Comparison of ENCODE assay signal across 8 mouse cellular contexts in the genomic region with DNA sequence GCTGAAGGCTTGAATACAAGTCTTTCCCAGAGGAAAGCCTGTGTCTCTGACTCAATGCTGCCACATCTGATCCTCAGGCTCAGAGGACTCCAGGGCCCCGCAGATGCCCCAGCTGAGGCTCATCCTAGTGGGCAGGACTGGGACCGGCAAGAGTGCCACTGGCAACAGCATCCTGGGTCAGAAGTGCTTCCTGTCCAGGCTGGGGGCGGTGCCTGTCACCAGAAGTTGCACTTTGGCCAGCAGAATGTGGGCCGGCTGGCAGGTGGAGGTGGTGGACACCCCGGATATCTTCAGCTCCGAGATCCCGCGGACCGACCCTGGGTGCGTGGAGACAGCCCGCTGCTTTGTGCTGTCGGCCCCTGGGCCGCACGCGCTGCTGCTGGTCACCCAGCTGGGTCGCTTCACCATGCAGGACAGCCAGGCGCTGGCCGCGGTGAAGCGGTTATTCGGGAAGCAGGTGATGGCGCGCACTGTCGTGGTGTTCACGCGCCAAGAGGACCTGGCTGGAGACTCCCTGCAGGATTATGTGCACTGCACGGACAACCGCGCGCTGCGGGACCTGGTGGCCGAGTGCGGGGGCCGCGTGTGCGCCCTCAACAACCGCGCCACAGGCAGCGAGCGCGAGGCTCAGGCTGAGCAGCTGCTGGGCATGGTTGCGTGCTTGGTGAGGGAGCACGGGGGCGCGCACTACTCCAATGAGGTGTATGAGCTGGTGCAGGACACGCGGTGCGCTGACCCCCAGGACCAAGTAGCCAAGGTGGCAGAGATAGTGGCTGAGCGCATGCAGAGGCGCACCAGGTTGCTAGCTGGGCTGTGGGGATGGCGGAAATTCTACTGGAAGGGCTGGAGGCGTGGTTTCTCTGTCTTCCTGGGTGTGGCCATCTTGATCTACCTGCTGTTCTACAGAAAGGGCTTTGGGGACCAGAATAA. TPM values are rescaled to one million over a fixed set of nuclear protein-coding genes. Genes with fewer than 3 reads are reported as not detected.
DNase-seq lines count a peak whose midpoint lies in the region; ATAC-seq and TF ChIP-seq lines count a peak whose summit lies in the region.

No protein-coding gene starts in this region.

- DNase-seq in lung, embryonic 14.5 days: peak; percentile 21
- no peak for DNase-seq in lung, adult 2 months
- peak; percentile 22 for DNase-seq in embryo, embryonic 10.5 days (ENCODE audit: low spot score)
- DNase-seq in neural tube, embryonic 11.5 days (ENCODE audit: low spot score): peak; percentile 23

- no peak for ATAC-seq in lung, embryonic 14.5 days (ENCODE audit: insufficient read depth)
- ATAC-seq in hindbrain, embryonic 12.5 days (ENCODE audit: low FRiP score): peak; percentile 67; the same call in 1 of the 2 replicates
- ATAC-seq in limb, embryonic 13.5 days (ENCODE audit: low FRiP score, low read depth): no peak
- ATAC-seq in neural tube, embryonic 11.5 days (ENCODE audit: insufficient read depth, low FRiP score, low TSS enrichment): no peak
- ATAC-seq in activated CD4-positive, CD25-positive, alpha-beta regulatory T cell, adult 4 months: no peak
- no peak for ATAC-seq in erythroid progenitor cell, adult 5-6 weeks (replicated peaks; ENCODE audit: low FRiP score, poor library complexity, severe bottlenecking)

- peak overlapping the region; percentile 85 for H3K4me2 ChIP-seq in lung, embryonic 14.5 days
- H3K4me2 ChIP-seq in hindbrain, embryonic 12.5 days (replicated peaks): peak overlapping the region; percentile 77
- peak overlapping the region; percentile 72 for H3K4me2 ChIP-seq in limb, embryonic 13.5 days (replicated peaks)
- H3K4me2 ChIP-seq in neural tube, embryonic 11.5 days (ENCODE audit: low read depth): peak overlapping the region; percentile 79

- no peak for TF ChIP-seq CTCF in lung, embryonic 14.5 days (IDR thresholded peaks at IDR 0.05; ENCODE audit: low read depth)
- no peak for TF ChIP-seq CTCF in lung, adult 2 months (IDR thresholded peaks at IDR 0.05; ENCODE audit: insufficient read depth, low read length)

- H3K27ac ChIP-seq in lung, embryonic 14.5 days (ENCODE audit: low read depth): no peak overlapping the region
- no peak overlapping the region for H3K27ac ChIP-seq in hindbrain, embryonic 12.5 days
- H3K27ac ChIP-seq in limb, embryonic 13.5 days: no peak overlapping the region
- no peak overlapping the region for H3K27ac ChIP-seq in neural tube, embryonic 11.5 days (ENCODE audit: low read depth, low read length)

- peaks cover 15% of the 10 kb centered on the region; the same call in 1 of the 2 replicates for H3K4me1 ChIP-seq in lung, embryonic 14.5 days (ENCODE audit: insufficient read depth)
- H3K4me1 ChIP-seq in lung, adult 2 months (ENCODE audit: control insufficient read depth, insufficient read depth, low read length): peaks cover 9% of the 10 kb centered on the region
- H3K4me1 ChIP-seq in hindbrain, embryonic 12.5 days: peaks cover 13% of the 10 kb centered on the region
- H3K4me1 ChIP-seq in limb, embryonic 13.5 days: peaks cover 9% of the 10 kb centered on the region
- H3K4me1 ChIP-seq in neural tube, embryonic 11.5 days (ENCODE audit: control insufficient read depth, insufficient read depth, low read length): peaks cover 5% of the 10 kb centered on the region; the same call in 1 of the 2 replicates

- peak overlapping the region; percentile 44 for H3K9ac ChIP-seq in lung, embryonic 14.5 days
- peak overlapping the region; percentile 56 for H3K9ac ChIP-seq in hindbrain, embryonic 12.5 days
- H3K9ac ChIP-seq in limb, embryonic 13.5 days: no peak overlapping the region
- peak overlapping the region; percentile 28; the same call in 1 of the 2 replicates for H3K9ac ChIP-seq in neural tube, embryonic 11.5 days (ENCODE audit: low read length)

- no peaks in the 10 kb centered on the region for H3K9me3 ChIP-seq in lung, embryonic 14.5 days (ENCODE audit: low read depth, low read length)
- no peaks in the 10 kb centered on the region for H3K9me3 ChIP-seq in hindbrain, embryonic 12.5 days (replicated peaks)
- no peaks in the 10 kb centered on the region for H3K9me3 ChIP-seq in limb, embryonic 13.5 days
- no peaks in the 10 kb centered on the region for H3K9me3 ChIP-seq in neural tube, embryonic 11.5 days (ENCODE audit: control insufficient read depth, low read length)

- peaks cover 15% of the 10 kb centered on the region for H3K27me3 ChIP-seq in lung, embryonic 14.5 days (ENCODE audit: insufficient read depth, low read length)
- H3K27me3 ChIP-seq in hindbrain, embryonic 12.5 days: peaks cover 41% of the 10 kb centered on the region
- peaks cover 62% of the 10 kb centered on the region for H3K27me3 ChIP-seq in limb, embryonic 13.5 days
- peaks cover 19% of the 10 kb centered on the region for H3K27me3 ChIP-seq in neural tube, embryonic 11.5 days (ENCODE audit: control insufficient read depth, insufficient read depth, low read length)

- no peak for TF ChIP-seq POLR2A in lung, adult 2 months (IDR thresholded peaks at IDR 0.05; ENCODE audit: borderline replicate concordance, extremely low read depth, low read depth, low read length)

- H3K36me3 ChIP-seq in lung, embryonic 14.5 days (ENCODE audit: insufficient read depth): no peaks in the 10 kb centered on the region
- H3K36me3 ChIP-seq in hindbrain, embryonic 12.5 days: no peaks in the 10 kb centered on the region
- no peaks in the 10 kb centered on the region for H3K36me3 ChIP-seq in limb, embryonic 13.5 days
- H3K36me3 ChIP-seq in neural tube, embryonic 11.5 days (ENCODE audit: control insufficient read depth, insufficient read depth, low read length): no peaks in the 10 kb centered on the region

- 3% methylated on average over 52 of the region's 52 CpGs for WGBS in lung, embryonic 14.5 days
- 18% methylated on average over 52 of the region's 52 CpGs for WGBS in lung, adult 2 months
- WGBS in hindbrain, embryonic 12.5 days: 2% methylated on average over 52 of the region's 52 CpGs
- WGBS in limb, embryonic 13.5 days: 2% methylated on average over 52 of the region's 52 CpGs
- WGBS in neural tube, embryonic 11.5 days: 2% methylated on average over 52 of the region's 52 CpGs

- peak overlapping the region; percentile 42 for H3K4me3 ChIP-seq in lung, embryonic 14.5 days (ENCODE audit: low read depth, low read length)
- H3K4me3 ChIP-seq in lung, adult 2 months (replicated peaks; ENCODE audit: extremely low read depth, low read depth, low read length): no peak overlapping the region
- peak overlapping the region; percentile 50 for H3K4me3 ChIP-seq in hindbrain, embryonic 12.5 days
- H3K4me3 ChIP-seq in limb, embryonic 13.5 days: peak overlapping the region; percentile 37
- H3K4me3 ChIP-seq in neural tube, embryonic 11.5 days (ENCODE audit: low read depth, low read length): peak overlapping the region; percentile 40

RNA-seq across cellular contexts. Expression of a gene that starts 3.3 kb away (rescaled TPM):
- polyA plus RNA-seq in lung, embryonic 14.5 days (2014; fragmentation: Nextera tagmentation; extraction: Ambion mirVana): 20.7 and 21.7 TPM in 2 replicates
- 28.6 and 32.8 TPM in 2 replicates for polyA plus RNA-seq in lung, adult 2 months (2012; rRNA removed)
- 0.97 and 1.6 TPM in 2 replicates for polyA plus RNA-seq in hindbrain, embryonic 12.5 days (2016; fragmentation: Nextera tagmentation; extraction: Ambion mirVana)
- polyA plus RNA-seq in limb, embryonic 13.5 days (2015; fragmentation: Nextera tagmentation; extraction: Ambion mirVana): 3.0 and 3.4 TPM in 2 replicates
- 0.99 and 1.7 TPM in 2 replicates for polyA plus RNA-seq in neural tube, embryonic 11.5 days (2014; fragmentation: Nextera tagmentation; extraction: Ambion mirVana)
- polyA plus RNA-seq in activated CD4-positive, CD25-positive, alpha-beta regulatory T cell, adult 4 months (2017; shearing (Covaris generic)): 100 to 1,000 TPM; 198 to 220 TPM
- 8.0 and 23.4 TPM in 2 replicates for total RNA-seq in erythroid progenitor cell, adult 5-6 weeks (2015; ENCODE audit: low replicate concordance)
- 2.8 and 4.2 TPM in 2 replicates for total RNA-seq in erythroid progenitor cell, adult 5-6 weeks (2017; ENCODE audit: low replicate concordance)

RNA-seq across cellular contexts. Expression of a gene that starts 3.8 kb away (rescaled TPM):
- 35.3 and 37.2 TPM in 2 replicates for polyA plus RNA-seq in lung, embryonic 14.5 days (2014; fragmentation: Nextera tagmentation; extraction: Ambion mirVana)
- polyA plus RNA-seq in lung, adult 2 months (2012; rRNA removed): 29.9 and 35.2 TPM in 2 replicates
- polyA plus RNA-seq in hindbrain, embryonic 12.5 days (2016; fragmentation: Nextera tagmentation; extraction: Ambion mirVana): 5.4 and 6.7 TPM in 2 replicates
- 9.8 and 10.4 TPM in 2 replicates for polyA plus RNA-seq in limb, embryonic 13.5 days (2015; fragmentation: Nextera tagmentation; extraction: Ambion mirVana)
- 6.4 TPM in 2 replicates for polyA plus RNA-seq in neural tube, embryonic 11.5 days (2014; fragmentation: Nextera tagmentation; extraction: Ambion mirVana)
- 100 to 1,000 TPM; 321 to 429 TPM for polyA plus RNA-seq in activated CD4-positive, CD25-positive, alpha-beta regulatory T cell, adult 4 months (2017; shearing (Covaris generic))
- 4.3 and 7.1 TPM in 2 replicates for total RNA-seq in erythroid progenitor cell, adult 5-6 weeks (2015; ENCODE audit: low replicate concordance)
- total RNA-seq in erythroid progenitor cell, adult 5-6 weeks (2017; ENCODE audit: low replicate concordance): 3.6 and 4.3 TPM in 2 replicates

RNA-seq across cellular contexts. Expression of a gene that starts 24.3 kb away (rescaled TPM):
- not detected in 2 replicates for polyA plus RNA-seq in lung, embryonic 14.5 days (2014; fragmentation: Nextera tagmentation; extraction: Ambion mirVana)
- 0.72 and 1.2 TPM in 2 replicates for polyA plus RNA-seq in lung, adult 2 months (2012; rRNA removed)
- polyA plus RNA-seq in hindbrain, embryonic 12.5 days (2016; fragmentation: Nextera tagmentation; extraction: Ambion mirVana): not detected in 2 replicates
- polyA plus RNA-seq in limb, embryonic 13.5 days (2015; fragmentation: Nextera tagmentation; extraction: Ambion mirVana): not detected in 2 replicates
- polyA plus RNA-seq in neural tube, embryonic 11.5 days (2014; fragmentation: Nextera tagmentation; extraction: Ambion mirVana): not detected in 2 replicates
- 100 to 1,000 TPM; 444 to 529 TPM for polyA plus RNA-seq in activated CD4-positive, CD25-positive, alpha-beta regulatory T cell, adult 4 months (2017; shearing (Covaris generic))
- 6.1 and 10.5 TPM in 2 replicates for total RNA-seq in erythroid progenitor cell, adult 5-6 weeks (2015; ENCODE audit: low replicate concordance)
- total RNA-seq in erythroid progenitor cell, adult 5-6 weeks (2017; ENCODE audit: low replicate concordance): 4.0 TPM in 1 of 2 replicates, not detected in the other

RNA-seq across cellular contexts. Expression of a gene that starts 24.3 kb away (rescaled TPM):
- polyA plus RNA-seq in lung, embryonic 14.5 days (2014; fragmentation: Nextera tagmentation; extraction: Ambion mirVana): 3.8 and 3.9 TPM in 2 replicates
- polyA plus RNA-seq in lung, adult 2 months (2012; rRNA removed): 1.8 TPM in 1 of 2 replicates, not detected in the other
- polyA plus RNA-seq in hindbrain, embryonic 12.5 days (2016; fragmentation: Nextera tagmentation; extraction: Ambion mirVana): 1.7 TPM in 1 of 2 replicates, not detected in the other
- 0.94 and 2.3 TPM in 2 replicates for polyA plus RNA-seq in limb, embryonic 13.5 days (2015; fragmentation: Nextera tagmentation; extraction: Ambion mirVana)
- polyA plus RNA-seq in neural tube, embryonic 11.5 days (2014; fragmentation: Nextera tagmentation; extraction: Ambion mirVana): not detected in 2 replicates
- polyA plus RNA-seq in activated CD4-positive, CD25-positive, alpha-beta regulatory T cell, adult 4 months (2017; shearing (Covaris generic)): 10 to 100 TPM; 42.8 to 45.0 TPM
- not detected in 2 replicates for total RNA-seq in erythroid progenitor cell, adult 5-6 weeks (2015; ENCODE audit: low replicate concordance)
- 1.9 and 23.4 TPM in 2 replicates for total RNA-seq in erythroid progenitor cell, adult 5-6 weeks (2017; ENCODE audit: low replicate concordance)

RNA-seq across cellular contexts. Expression of a gene that starts 28.0 kb away (rescaled TPM):
- polyA plus RNA-seq in lung, embryonic 14.5 days (2014; fragmentation: Nextera tagmentation; extraction: Ambion mirVana): not detected in 2 replicates
- 12.5 and 15.4 TPM in 2 replicates for polyA plus RNA-seq in lung, adult 2 months (2012; rRNA removed)
- not detected in 2 replicates for polyA plus RNA-seq in hindbrain, embryonic 12.5 days (2016; fragmentation: Nextera tagmentation; extraction: Ambion mirVana)
- polyA plus RNA-seq in limb, embryonic 13.5 days (2015; fragmentation: Nextera tagmentation; extraction: Ambion mirVana): not detected in 2 replicates
- polyA plus RNA-seq in neural tube, embryonic 11.5 days (2014; fragmentation: Nextera tagmentation; extraction: Ambion mirVana): not detected in 2 replicates
- polyA plus RNA-seq in activated CD4-positive, CD25-positive, alpha-beta regulatory T cell, adult 4 months (2017; shearing (Covaris generic)): 1,000 to 10,000 TPM; 1,102 to 1,198 TPM
- total RNA-seq in erythroid progenitor cell, adult 5-6 weeks (2015; ENCODE audit: low replicate concordance): 8.8 and 14.1 TPM in 2 replicates
- total RNA-seq in erythroid progenitor cell, adult 5-6 weeks (2017; ENCODE audit: low replicate concordance): 4.4 and 7.1 TPM in 2 replicates

Comparison
In these comparisons a context has a peak if more than half of its experiments do, and no peak if none do; other contexts are left out.
1. RNA of a gene that starts 24.3 kb away (polyA plus RNA-seq): 444 to 529 TPM in activated CD4-positive, CD25-positive, alpha-beta regulatory T cell, adult 4 months; 0.72 to 1.2 TPM in lung, adult 2 months, not detected in lung, embryonic 14.5 days, not detected in hindbrain, embryonic 12.5 days, not detected in limb, embryonic 13.5 days and not detected in neural tube, embryonic 11.5 days; every median in the first group is over 100 times any median in the second.
2. Peak in every context shown above with its lines, with median percentiles within 50 percentile points of each other: H3K4me2 ChIP-seq.